Mouse (Mus musculus): Measurements from ENCODE around the gene Rexo1. TPM values are rescaled to one million over a fixed set of nuclear protein-coding genes. Genes with fewer than 3 reads are reported as not detected.

The Rexo1 gene
- polyA plus RNA-seq, 1 experiment from 2014 or later, result 21.5 TPM

GRCm38 (mm10) chr10:80586407-80587304 lies 25.3 kb upstream of the Rexo1 start:
- Histone ChIP-seq H3K36me3 (ENCODE audit: control insufficient read depth, insufficient read depth, low read length) (peaks cover 2% of the 10 kb centered on the region; the same call in 1 of the 2 replicates), H3K9me3 (ENCODE audit: control insufficient read depth, low read length) (no peaks in the 10 kb centered on the region), H3K4me3 (ENCODE audit: low read length) (peak overlapping the region; percentile 15), H3K4me1 (ENCODE audit: control insufficient read depth, insufficient read depth, low read length) (peaks cover 41% of the 10 kb centered on the region), H3K27ac (ENCODE audit: low read length) (peak overlapping the region; percentile 31), H3K27me3 (replicated peaks; ENCODE audit: control insufficient read depth, insufficient read depth, low read length) (no peaks in the 10 kb centered on the region), H3K9ac (ENCODE audit: low read depth, low read length) (peak overlapping the region; percentile 27), H3K4me2 (ENCODE audit: low read depth, low read length) (peak overlapping the region; percentile 16; the same call in 1 of the 2 replicates)
- WGBS, result 94% methylated on average over 46 of the region's 51 CpGs
- ATAC-seq, result no peak

GRCm38 (mm10) chr10:80585581-80585980 lies 24.2 kb upstream of the Rexo1 start:
- Histone ChIP-seq H3K4me3 (ENCODE audit: low read length) (0 out of 2 replicates have a peak overlapping the region, but pooled peaks have one; percentile 15), H3K4me1 (ENCODE audit: control insufficient read depth, insufficient read depth, low read length) (peaks cover 41% of the 10 kb centered on the region), H3K9ac (ENCODE audit: low read depth, low read length) (0 out of 2 replicates have a peak overlapping the region, but pooled peaks have one; percentile 20), H3K27me3 (replicated peaks; ENCODE audit: control insufficient read depth, insufficient read depth, low read length) (no peaks in the 10 kb centered on the region), H3K36me3 (ENCODE audit: control insufficient read depth, insufficient read depth, low read length) (peaks cover 2% of the 10 kb centered on the region; the same call in 1 of the 2 replicates), H3K4me2 (ENCODE audit: low read depth, low read length) (peak overlapping the region; percentile 14; the same call in 1 of the 2 replicates), H3K9me3 (ENCODE audit: control insufficient read depth, low read length) (no peaks in the 10 kb centered on the region), H3K27ac (ENCODE audit: low read length) (no peak overlapping the region)
- WGBS, result 91% methylated on average over 8 of the region's 8 CpGs
- ATAC-seq, result no peak

- 73% methylated on average over 12 of the region's 12 CpGs for WGBS
- no peaks in the 10 kb centered on the region for H3K27me3 ChIP-seq (replicated peaks; ENCODE audit: control insufficient read depth, insufficient read depth, low read length)
- H3K4me2 ChIP-seq (ENCODE audit: low read depth, low read length), result peak overlapping the region; percentile 14; the same call in 1 of the 2 replicates
- peak overlapping the region; percentile 20 for H3K27ac ChIP-seq (ENCODE audit: low read length)
- peak overlapping the region; percentile 20 for H3K9ac ChIP-seq (ENCODE audit: low read depth, low read length)
- no peak overlapping the region for H3K4me3 ChIP-seq (ENCODE audit: low read length)
- H3K4me1 ChIP-seq (ENCODE audit: control insufficient read depth, insufficient read depth, low read length), result peaks cover 41% of the 10 kb centered on the region
- H3K36me3 ChIP-seq (ENCODE audit: control insufficient read depth, insufficient read depth, low read length), result peaks cover 2% of the 10 kb centered on the region; the same call in 1 of the 2 replicates
- ATAC-seq, result 0 out of 2 replicates have a peak, but pooled peaks have one; percentile 14
- no peaks in the 10 kb centered on the region for H3K9me3 ChIP-seq (ENCODE audit: control insufficient read depth, low read length)
Observed at GRCm38 (mm10) chr10:80584642-80585552, 23.5 kb upstream of the Rexo1 start.

- Histone ChIP-seq H3K36me3 (ENCODE audit: control insufficient read depth, insufficient read depth, low read length) (peaks cover 2% of the 10 kb centered on the region; the same call in 1 of the 2 replicates), H3K9me3 (ENCODE audit: control insufficient read depth, low read length) (no peaks in the 10 kb centered on the region), H3K4me2 (ENCODE audit: low read depth, low read length) (no peak overlapping the region), H3K27me3 (replicated peaks; ENCODE audit: control insufficient read depth, insufficient read depth, low read length) (no peaks in the 10 kb centered on the region), H3K9ac (ENCODE audit: low read depth, low read length) (no peak overlapping the region), H3K27ac (ENCODE audit: low read length) (peak overlapping the region; percentile 20; the same call in 1 of the 2 replicates), H3K4me1 (ENCODE audit: control insufficient read depth, insufficient read depth, low read length) (peaks cover 37% of the 10 kb centered on the region), H3K4me3 (ENCODE audit: low read length) (no peak overlapping the region)
- WGBS, result 54% methylated on average over 12 of the region's 12 CpGs
- peak; percentile 6; the same call in 1 of the 2 replicates for ATAC-seq
Observed at GRCm38 (mm10) chr10:80584045-80584488, 22.7 kb upstream of the Rexo1 start.

GRCm38 (mm10) chr10:80583047-80583446 lies 21.7 kb upstream of the Rexo1 start:
- Histone ChIP-seq H3K4me1 (ENCODE audit: control insufficient read depth, insufficient read depth, low read length) (peaks cover 32% of the 10 kb centered on the region), H3K27me3 (replicated peaks; ENCODE audit: control insufficient read depth, insufficient read depth, low read length) (no peaks in the 10 kb centered on the region), H3K36me3 (ENCODE audit: control insufficient read depth, insufficient read depth, low read length) (peaks cover 2% of the 10 kb centered on the region; the same call in 1 of the 2 replicates), H3K9me3 (ENCODE audit: control insufficient read depth, low read length) (no peaks in the 10 kb centered on the region), H3K4me2 (ENCODE audit: low read depth, low read length) (no peak overlapping the region), H3K9ac (ENCODE audit: low read depth, low read length) (no peak overlapping the region), H3K27ac (ENCODE audit: low read length) (no peak overlapping the region), H3K4me3 (ENCODE audit: low read length) (no peak overlapping the region)
- no peak for ATAC-seq
- 86% methylated on average over 5 of the region's 5 CpGs for WGBS

- peak overlapping the region; percentile 84 for H3K4me3 ChIP-seq (ENCODE audit: low read length)
- 13% methylated on average over 8 of the region's 8 CpGs for WGBS
- ATAC-seq, result 0 out of 2 replicates have a peak, but pooled peaks have one; percentile 14
- H3K27me3 ChIP-seq (replicated peaks; ENCODE audit: control insufficient read depth, insufficient read depth, low read length), result no peaks in the 10 kb centered on the region
- peaks cover 22% of the 10 kb centered on the region for H3K4me1 ChIP-seq (ENCODE audit: control insufficient read depth, insufficient read depth, low read length)
- no peaks in the 10 kb centered on the region for H3K9me3 ChIP-seq (ENCODE audit: control insufficient read depth, low read length)
- H3K27ac ChIP-seq (ENCODE audit: low read length), result peak overlapping the region; percentile 88
- peak overlapping the region; percentile 98 for H3K4me2 ChIP-seq (ENCODE audit: low read depth, low read length)
- H3K9ac ChIP-seq (ENCODE audit: low read depth, low read length), result peak overlapping the region; percentile 80
- H3K36me3 ChIP-seq (ENCODE audit: control insufficient read depth, insufficient read depth, low read length), result no peaks in the 10 kb centered on the region; the same call in 1 of the 2 replicates
Observed at GRCm38 (mm10) chr10:80578911-80579310, 17.6 kb upstream of the Rexo1 start.

- no peaks in the 10 kb centered on the region for H3K9me3 ChIP-seq (ENCODE audit: control insufficient read depth, low read length)
- H3K4me1 ChIP-seq (ENCODE audit: control insufficient read depth, insufficient read depth, low read length), result peaks cover 28% of the 10 kb centered on the region
- peak overlapping the region; percentile 80 for H3K9ac ChIP-seq (ENCODE audit: low read depth, low read length)
- H3K27ac ChIP-seq (ENCODE audit: low read length), result peak overlapping the region; percentile 88
- no peaks in the 10 kb centered on the region for H3K36me3 ChIP-seq (ENCODE audit: control insufficient read depth, insufficient read depth, low read length)
- peak; percentile 51 for ATAC-seq
- H3K4me3 ChIP-seq (ENCODE audit: low read length), result peak overlapping the region; percentile 84
- peak overlapping the region; percentile 98 for H3K4me2 ChIP-seq (ENCODE audit: low read depth, low read length)
- 0% methylated on average over 29 of the region's 29 CpGs for WGBS
- H3K27me3 ChIP-seq (replicated peaks; ENCODE audit: control insufficient read depth, insufficient read depth, low read length), result no peaks in the 10 kb centered on the region
Observed at GRCm38 (mm10) chr10:80578131-80578750, 16.9 kb upstream of the Rexo1 start.

GRCm38 (mm10) chr10:80577195-80578130 lies 16.1 kb upstream of the Rexo1 start, which contains the start of gene Klf16:
TSS of gene Klf16 (minus strand) at chr10:80577321.
- Histone ChIP-seq H3K4me1 (ENCODE audit: control insufficient read depth, insufficient read depth, low read length) (peaks cover 34% of the 10 kb centered on the region), H3K36me3 (ENCODE audit: control insufficient read depth, insufficient read depth, low read length) (no peaks in the 10 kb centered on the region), H3K9me3 (ENCODE audit: control insufficient read depth, low read length) (no peaks in the 10 kb centered on the region), H3K27ac (ENCODE audit: low read length) (peak within 1 kb of the TSS; percentile 88), H3K4me2 (ENCODE audit: low read depth, low read length) (peak within 1 kb of the TSS; percentile 98), H3K4me3 (ENCODE audit: low read length) (peak within 1 kb of the TSS; percentile 84), H3K27me3 (replicated peaks; ENCODE audit: control insufficient read depth, insufficient read depth, low read length) (no peaks in the 10 kb centered on the region), H3K9ac (ENCODE audit: low read depth, low read length) (peak within 1 kb of the TSS; percentile 80)
- ATAC-seq, result peak; percentile 83
- under 1% methylated on average over 73 of the region's 97 CpGs for WGBS

All from intestine, embryonic 16.5 days (tissue).